Mouse (Mus musculus) central nervous system, embryonic 11.5 days (tissue): Measurements from ENCODE around the gene Hdac6. TPM values are rescaled to one million over a fixed set of nuclear protein-coding genes. Genes with fewer than 3 reads are reported as not detected.

Experiments
- polyA plus RNA-seq: library from polyadenylated mRNA; depleted of rRNA; stranded (reverse); fragments of >200 nt; gene quantifications from 2 replicates; pipeline ENCODE4 v1.2.3, GENCODE M21; 2012; rRNA removed

The Hdac6 gene
- 88.1 and 106 TPM in 2 replicates for polyA plus RNA-seq

DNA sequence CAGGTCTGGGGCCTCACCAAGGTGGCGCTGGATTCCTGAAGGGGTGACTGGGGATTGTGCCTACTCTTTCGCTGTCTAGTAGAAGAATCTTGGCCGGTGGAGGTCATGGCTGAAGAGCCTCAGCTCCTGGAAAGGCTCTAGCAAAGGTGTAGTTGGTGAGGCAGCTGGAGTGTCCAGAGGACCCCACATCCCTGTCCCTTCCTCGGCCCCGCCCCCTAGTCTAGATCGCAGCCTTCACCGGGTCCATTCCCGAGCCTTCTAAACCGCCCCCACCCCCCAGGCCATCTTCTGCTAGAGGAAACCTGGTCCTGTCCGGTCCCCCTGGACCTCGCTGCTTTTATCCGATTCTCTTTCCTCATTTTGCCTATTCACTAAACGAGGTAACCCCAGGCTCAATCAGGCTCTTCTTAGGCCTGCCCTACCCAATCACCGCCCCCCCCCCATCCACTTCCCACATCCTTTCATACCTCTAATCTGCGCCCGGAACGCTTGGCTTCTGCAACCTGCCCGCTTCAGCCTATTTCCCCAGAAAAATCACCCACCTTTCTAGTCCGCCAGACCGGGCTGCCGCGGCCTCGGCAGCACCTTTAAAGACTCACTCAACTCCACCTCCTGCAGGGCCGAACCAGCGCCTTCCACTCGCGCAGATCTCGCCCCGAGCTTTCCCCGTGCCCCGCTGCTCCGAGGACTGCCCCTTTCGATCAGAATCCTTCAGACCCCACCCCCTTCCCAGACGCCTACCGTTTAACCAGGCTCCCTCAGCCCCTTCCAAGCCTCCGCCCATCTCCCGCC, at the start of gene Hdac6:
Gene Hdac6 (minus strand): TSS at position 782 of the 792 bp plus-strand sequence.

DNA sequence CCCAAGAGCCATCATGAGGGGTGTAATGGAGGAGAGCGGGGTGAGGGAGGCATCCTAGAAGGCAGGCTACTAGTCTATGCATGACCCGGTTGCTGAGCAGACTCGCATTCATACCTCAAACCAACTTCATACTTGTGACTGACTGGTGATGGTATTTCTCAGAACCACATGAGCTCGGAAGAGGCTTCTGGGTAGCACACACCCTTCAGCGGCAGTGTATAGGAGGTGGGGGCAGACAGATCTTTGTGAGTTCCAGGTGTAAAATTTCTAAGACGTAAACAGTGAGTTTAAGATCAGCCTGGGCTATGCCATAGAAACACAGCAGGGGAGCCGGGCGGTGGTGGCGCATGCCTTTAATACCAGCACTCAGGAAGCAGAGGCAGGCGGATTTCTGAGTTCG, 30.2 kb upstream of the Hdac6 start, which contains the start of gene Gata1:
Gene Gata1 (minus strand): TSS at position 180 of the 400 bp plus-strand sequence.

DNA sequence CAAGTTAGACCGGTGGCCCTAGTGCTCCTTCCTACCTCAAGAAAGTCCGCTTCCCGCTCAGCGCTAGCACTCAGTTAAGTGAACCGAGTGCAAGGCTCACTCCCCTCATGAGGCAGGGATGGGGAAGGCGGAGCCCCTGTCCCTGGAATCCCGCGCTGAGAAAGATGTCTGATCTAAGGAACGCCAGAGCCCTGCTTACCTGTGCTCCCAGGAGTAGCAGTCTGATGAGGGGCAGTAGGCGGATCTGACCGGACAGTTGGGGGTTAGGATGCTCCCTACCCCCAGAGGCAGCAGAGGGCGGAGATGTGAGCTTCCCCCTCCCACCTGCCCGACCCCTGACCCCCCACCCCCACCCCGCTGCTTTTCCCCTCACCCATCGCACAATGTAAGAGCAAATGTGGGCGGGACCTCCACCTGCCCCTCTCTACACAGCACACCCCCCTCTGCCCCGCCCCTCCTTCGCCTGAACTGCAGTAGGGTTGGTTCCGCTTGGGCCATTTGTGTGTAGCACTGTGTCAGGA, 19.4 kb downstream of the Hdac6 start, which contains the start of gene Eras:
Gene Eras (minus strand): TSS at position 338 of the 521 bp plus-strand sequence.

DNA sequence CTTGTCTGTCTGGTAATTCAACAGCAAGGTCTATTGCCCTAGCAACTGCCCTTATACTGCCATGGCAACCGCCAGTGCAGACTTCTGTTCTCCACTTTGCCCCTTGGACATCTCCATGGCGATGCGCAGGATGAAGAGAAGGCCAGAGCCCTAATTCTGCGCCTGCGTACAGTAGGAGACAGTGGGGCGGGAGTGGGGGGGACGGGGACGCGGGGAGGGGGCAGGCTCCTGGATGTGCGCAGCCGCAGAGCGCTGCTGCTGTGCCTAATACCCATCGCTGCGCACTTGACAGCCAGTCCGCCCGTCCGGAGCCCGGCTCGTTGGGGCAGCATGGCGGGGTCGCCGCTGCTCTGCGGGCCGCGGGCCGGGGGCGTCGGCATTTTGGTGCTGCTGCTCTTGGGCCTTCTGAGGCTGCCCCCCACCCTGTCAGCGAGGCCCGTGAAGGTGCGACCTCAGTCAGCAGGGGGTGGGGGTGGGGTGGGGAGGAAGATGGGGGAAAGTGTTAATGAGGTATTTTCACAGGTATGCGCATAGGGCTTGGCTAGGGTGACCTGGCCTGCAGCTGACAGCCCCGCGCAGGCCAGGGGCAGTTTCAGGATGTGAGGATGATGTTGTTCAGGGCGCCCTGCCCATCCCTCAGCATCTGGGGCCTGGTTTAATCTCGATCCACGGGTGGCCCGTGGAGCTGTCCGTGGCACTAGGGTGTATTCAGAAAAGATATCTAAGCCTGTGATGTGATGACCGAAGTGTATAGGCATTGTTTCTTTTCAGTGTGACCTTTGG, 27.9 kb downstream of the Hdac6 start, which contains the start of gene Pcsk1n:
Gene Pcsk1n (plus strand): TSS at position 222 of the 783 bp plus-strand sequence.

DNA sequence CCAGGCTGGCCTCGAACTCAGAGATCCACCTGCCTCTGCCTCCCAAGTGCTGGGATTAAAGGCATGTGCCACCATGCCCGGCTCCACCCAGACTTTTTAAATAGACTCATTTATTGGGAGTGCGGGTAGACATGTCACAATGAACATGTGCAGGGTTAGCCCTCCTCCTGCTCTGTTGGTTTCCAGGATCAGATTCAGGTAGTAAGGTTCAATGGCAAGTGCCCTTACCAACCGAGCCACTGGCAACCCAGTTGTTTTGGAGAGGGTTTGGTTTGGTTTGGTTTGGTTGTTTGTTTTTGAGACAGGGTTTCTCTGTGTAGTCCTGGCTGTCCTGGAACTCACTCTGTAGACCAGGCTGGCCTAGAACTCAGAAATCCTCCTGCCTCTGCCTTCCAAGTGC, 38.4 kb downstream of the Hdac6 start, which contains the start of gene Gm10490:
Gene Gm10490 (plus strand): TSS at position 301 of the 400 bp plus-strand sequence.

DNA sequence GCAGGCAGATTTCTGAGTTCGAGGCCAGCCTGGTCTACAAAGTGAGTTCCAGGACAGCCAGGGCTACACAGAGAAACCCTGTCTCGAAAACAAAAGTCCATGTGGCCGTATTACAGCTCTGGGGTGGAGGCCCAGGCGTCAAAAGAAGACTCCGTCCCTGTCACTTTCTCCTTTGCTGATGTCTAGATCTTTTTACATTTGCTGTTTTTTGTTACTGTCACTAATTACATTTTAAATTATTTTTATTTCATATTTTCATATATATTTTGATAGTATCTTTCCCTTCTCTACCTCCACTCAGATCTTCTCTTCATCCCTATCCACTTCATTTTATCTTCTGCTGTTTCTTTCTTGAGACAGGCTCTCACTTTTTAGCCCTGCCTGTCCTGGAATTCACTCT, 40.0 kb downstream of the Hdac6 start, which contains the start of gene Gm10491:
Gene Gm10491 (minus strand): TSS at position 101 of the 400 bp plus-strand sequence.

DNA sequence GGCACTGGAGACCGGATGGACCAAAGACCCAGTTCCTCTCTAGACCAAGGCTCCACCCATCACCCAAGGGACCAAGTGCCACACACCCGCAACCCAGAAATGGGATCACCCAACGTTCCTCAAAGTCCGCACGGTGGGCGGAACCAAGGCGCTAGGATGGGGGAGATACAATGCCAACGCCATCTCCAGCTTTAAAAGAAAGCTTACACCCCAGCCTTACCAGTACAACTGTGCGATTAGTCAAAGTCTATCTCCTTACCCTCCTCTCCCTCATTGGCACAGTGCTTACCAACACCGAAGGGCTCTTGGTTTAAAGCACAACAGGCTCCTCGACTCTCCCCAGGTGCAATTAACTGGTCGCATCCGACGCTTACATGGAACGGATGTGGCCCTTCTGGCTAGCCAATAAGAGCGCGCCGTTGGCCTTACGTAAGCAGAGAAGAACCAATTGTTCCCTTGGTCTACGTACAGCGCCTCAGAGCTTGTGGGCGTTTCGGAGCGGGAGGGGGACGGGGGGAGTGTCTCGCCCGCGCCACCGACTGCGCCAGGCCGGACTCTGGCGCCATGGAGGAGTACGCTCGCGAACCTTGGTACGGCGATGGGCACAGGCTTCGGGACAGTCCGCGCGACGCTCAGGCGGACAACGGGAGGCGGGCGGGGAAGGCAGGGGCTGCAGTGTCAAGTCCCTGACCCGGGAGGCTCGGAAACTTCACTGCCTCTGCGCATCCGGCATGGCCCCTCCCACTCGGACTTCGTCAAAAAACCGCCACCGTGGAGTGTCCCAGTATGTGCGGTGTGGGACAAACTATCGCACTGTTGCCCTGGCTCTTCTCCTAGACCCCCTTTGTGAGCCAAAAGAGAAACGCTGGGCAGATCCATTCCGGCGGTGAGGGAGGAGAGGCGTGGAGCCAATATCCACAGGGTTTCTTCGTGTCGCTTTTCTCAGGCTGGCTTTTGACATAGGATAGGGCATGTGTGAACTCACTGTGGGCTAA, 48.5 kb downstream of the Hdac6 start, which contains the start of the genes Pqbp1 and Timm17b:
Gene Pqbp1 (minus strand): TSS at position 390 of the 995 bp plus-strand sequence.
Gene Timm17b (plus strand): TSS at position 478 of the 995 bp plus-strand sequence.

DNA sequence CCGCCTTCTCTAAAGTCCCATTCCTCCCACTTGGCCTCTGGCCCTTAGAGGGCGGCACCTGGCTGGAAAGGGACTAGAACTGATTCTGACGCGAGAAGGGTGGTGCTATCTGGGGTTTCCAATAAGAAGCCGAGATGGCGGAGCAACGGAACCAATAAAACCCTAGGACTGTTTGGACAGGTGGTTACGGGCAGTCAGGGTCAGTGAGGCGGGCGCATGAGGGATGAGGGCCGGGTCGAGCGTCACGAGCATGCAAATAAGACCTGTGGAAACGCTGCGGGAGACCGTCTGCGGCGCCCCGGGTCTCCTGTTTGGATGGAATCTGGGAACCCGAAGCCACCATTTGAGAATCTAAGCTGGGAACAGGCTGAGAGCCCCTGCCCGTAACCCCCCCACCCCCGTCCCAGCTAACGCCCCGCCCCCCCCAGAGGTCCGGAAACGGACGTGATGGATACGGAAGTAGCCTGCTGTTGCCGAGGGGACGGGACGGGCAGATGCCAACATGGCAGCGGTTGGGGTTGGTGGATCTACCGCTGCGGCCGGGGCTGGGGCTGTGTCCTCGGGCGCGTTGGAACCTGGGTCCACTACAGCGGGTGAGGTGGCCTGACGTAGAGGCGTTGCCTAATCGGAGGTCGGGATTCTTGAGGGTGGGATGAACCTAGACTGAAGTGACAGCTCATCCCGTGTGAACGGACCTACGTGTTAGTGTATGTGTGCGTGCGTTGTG, 63.7 kb downstream of the Hdac6 start, which contains the start of gene Slc35a2:
Gene Slc35a2 (plus strand): TSS at position 188 of the 727 bp plus-strand sequence.

Other genes with a start within 250 kb of the Hdac6 start
- gene Wdr45, start 233.6 kb downstream of the Hdac6 start, polyA plus RNA-seq = 27.5 and 38.5 TPM in 2 replicates
- gene Gm45208, start 225.6 kb downstream of the Hdac6 start, polyA plus RNA-seq = 0.24 and 0.42 TPM in 2 replicates
- gene Praf2, start 219.4 kb downstream of the Hdac6 start, polyA plus RNA-seq = 53.9 and 70.5 TPM in 2 replicates
- 20.3 and 22.5 TPM in 2 replicates for gene Ccdc120, start 197.0 kb downstream of the Hdac6 start, polyA plus RNA-seq
- 16.0 and 21.7 TPM in 2 replicates for gene Tfe3, start 185.3 kb downstream of the Hdac6 start, polyA plus RNA-seq
- 72.0 and 84.3 TPM in 2 replicates for gene Gripap1, start 158.1 kb downstream of the Hdac6 start, polyA plus RNA-seq
- gene Kcnd1, start 125.6 kb downstream of the Hdac6 start, polyA plus RNA-seq = 2.8 and 3.9 TPM in 2 replicates
- 43.7 and 56.6 TPM in 2 replicates for gene Otud5, start 106.5 kb downstream of the Hdac6 start, polyA plus RNA-seq
- 11.3 and 13.8 TPM in 2 replicates for gene Pim2, start 69.6 kb downstream of the Hdac6 start, polyA plus RNA-seq
- gene Slc35a2, start 63.9 kb downstream of the Hdac6 start, polyA plus RNA-seq = 15.1 and 29.0 TPM in 2 replicates
- gene Pqbp1, start 48.6 kb downstream of the Hdac6 start, polyA plus RNA-seq = 167 and 254 TPM in 2 replicates
- 52.5 and 81.8 TPM in 2 replicates for gene Timm17b, start 48.5 kb downstream of the Hdac6 start, polyA plus RNA-seq
- gene Gm10491, start 40.1 kb downstream of the Hdac6 start, polyA plus RNA-seq = not detected in 2 replicates
- 0.29 TPM in 1 of 2 replicates, not detected in the other for gene Gm10490, start 38.3 kb downstream of the Hdac6 start, polyA plus RNA-seq
- 14.0 and 40.0 TPM in 2 replicates for gene Pcsk1n, start 28.1 kb downstream of the Hdac6 start, polyA plus RNA-seq
- gene Eras, start 19.3 kb downstream of the Hdac6 start, polyA plus RNA-seq = 0.07 and 0.11 TPM in 2 replicates
- 9.1 and 11.0 TPM in 2 replicates for gene Gata1, start 30.2 kb upstream of the Hdac6 start, polyA plus RNA-seq
- gene Glod5, start 70.6 kb upstream of the Hdac6 start, polyA plus RNA-seq = 0.19 TPM in 1 of 2 replicates, not detected in the other
- gene Suv39h1, start 126.9 kb upstream of the Hdac6 start, polyA plus RNA-seq = 56.8 and 78.2 TPM in 2 replicates
- 1.7 and 1.8 TPM in 2 replicates for gene Was, start 142.6 kb upstream of the Hdac6 start, polyA plus RNA-seq
- gene Wdr13, start 185.0 kb upstream of the Hdac6 start, polyA plus RNA-seq = 85.7 and 88.6 TPM in 2 replicates
- 596 and 658 TPM in 2 replicates for gene Rbm3, start 198.0 kb upstream of the Hdac6 start, polyA plus RNA-seq
- 10.1 and 13.4 TPM in 2 replicates for gene Tbc1d25, start 228.3 kb upstream of the Hdac6 start, polyA plus RNA-seq
- 15.4 and 22.9 TPM in 2 replicates for gene Ebp, start 245.6 kb upstream of the Hdac6 start, polyA plus RNA-seq